Mouse (Mus musculus) subcutaneous adipose tissue, adult 2 months (tissue): ENCODE measurements around the gene Tigd4. TPM values are rescaled to one million over a fixed set of nuclear protein-coding genes. Genes with fewer than 3 reads are reported as not detected.

ENCODE experiments used
- polyA plus RNA-seq: library from polyadenylated mRNA; depleted of rRNA; stranded (reverse); fragments of >200 nt; gene quantifications from 2 replicates; pipeline ENCODE4 v1.2.3, GENCODE M21; 2012; ENCODE audit warnings: low replicate concordance; rRNA removed

Tigd4 gene
- polyA plus RNA-seq, result 0.03 TPM in 1 of 2 replicates, not detected in the other

GRCm38 (mm10) chr3:84593274-84593673, at the start of gene Tigd4:
Tigd4 (plus strand) TSS chr3:84593574.

GRCm38 (mm10) chr3:84582023-84582912, 11.1 kb upstream of the Tigd4 start, which contains the start of gene Arfip1:
Arfip1 (minus strand) TSS chr3:84582625.

Other genes with a start within 250 kb of the Tigd4 start
- 0.47 and 2.8 TPM in 2 replicates for gene Fhdc1, start 113.1 kb upstream of the Tigd4 start, polyA plus RNA-seq
- gene Arfip1, start 10.9 kb upstream of the Tigd4 start, polyA plus RNA-seq, result 9.3 and 17.9 TPM in 2 replicates
- 2.1 and 3.6 TPM in 2 replicates for gene Tmem154, start 72.6 kb downstream of the Tigd4 start, polyA plus RNA-seq
- gene Fbxw7, start 221.7 kb downstream of the Tigd4 start, polyA plus RNA-seq, result 3.6 and 5.3 TPM in 2 replicates